Mouse (Mus musculus): Measurements from ENCODE around the gene Yrdc.

GRCm38 (mm10) chr4:124838035-124838700 lies 12.3 kb upstream of the Yrdc start:
- TF ChIP-seq CTCF (IDR thresholded peaks at IDR 0.05; ENCODE audit: low read depth), result no peak
- no peak for TF ChIP-seq EP300 (IDR thresholded peaks at IDR 0.05; ENCODE audit: low read depth)

Measured in liver, embryonic 14.5 days (tissue).